Mouse (Mus musculus) spleen, postnatal 36 days (tissue): ENCODE results near the gene Gfi1b.
A peak's percentile ranks its signal among the peaks of the same experiment; 100 is the strongest.

Experiments used
- DNase-seq, 2 experiments: peaks; one replicate each; pipeline ENCODE4 v3.0.0; 2022; ENCODE audit warnings: low spot score in 2 of 2, mixed read lengths in 1 of 2

Gfi1b gene

DNA sequence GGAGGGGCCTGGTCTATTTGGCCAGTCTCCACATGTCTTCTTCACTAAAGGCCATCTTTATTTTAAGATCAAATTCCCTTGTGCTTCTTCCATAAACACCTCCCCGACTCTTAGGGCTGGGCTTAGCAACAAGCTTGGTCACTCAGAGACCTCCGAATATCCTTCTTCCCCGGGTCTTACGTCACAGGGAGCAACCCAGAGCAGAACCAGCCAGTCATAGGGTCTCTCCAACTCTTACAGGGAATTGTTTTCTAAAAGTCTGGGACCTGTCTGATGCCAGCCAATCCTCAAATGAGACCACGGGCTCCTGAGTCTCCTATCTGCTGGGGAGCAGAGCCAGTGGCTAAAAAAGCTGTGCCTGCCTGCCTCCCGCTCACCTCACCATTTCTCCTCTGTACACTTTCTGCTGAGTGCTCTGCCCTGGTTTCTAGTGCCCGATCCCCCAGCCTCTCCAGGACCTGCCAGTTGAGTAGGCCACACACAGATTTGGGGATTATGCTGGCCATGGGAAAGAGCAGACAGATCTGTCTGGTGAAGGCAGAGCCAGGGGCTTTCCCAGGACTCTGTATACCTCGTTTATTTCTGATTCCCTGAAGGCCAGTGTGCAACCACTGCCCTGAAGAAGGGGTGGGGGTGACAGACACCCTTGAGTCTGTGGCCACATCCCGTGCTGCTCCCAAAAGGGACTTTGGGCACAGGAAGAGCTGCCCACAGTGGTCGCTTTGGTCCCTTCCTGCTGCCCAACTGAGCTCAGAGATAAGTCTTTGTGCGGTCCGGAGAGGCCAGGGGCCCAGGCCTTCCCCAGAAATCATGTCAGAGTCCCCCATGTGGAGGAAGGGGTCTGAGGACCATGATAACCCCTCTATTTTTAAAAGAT, 22.9 kb downstream of the Gfi1b start:
- no peak for DNase-seq

DNA sequence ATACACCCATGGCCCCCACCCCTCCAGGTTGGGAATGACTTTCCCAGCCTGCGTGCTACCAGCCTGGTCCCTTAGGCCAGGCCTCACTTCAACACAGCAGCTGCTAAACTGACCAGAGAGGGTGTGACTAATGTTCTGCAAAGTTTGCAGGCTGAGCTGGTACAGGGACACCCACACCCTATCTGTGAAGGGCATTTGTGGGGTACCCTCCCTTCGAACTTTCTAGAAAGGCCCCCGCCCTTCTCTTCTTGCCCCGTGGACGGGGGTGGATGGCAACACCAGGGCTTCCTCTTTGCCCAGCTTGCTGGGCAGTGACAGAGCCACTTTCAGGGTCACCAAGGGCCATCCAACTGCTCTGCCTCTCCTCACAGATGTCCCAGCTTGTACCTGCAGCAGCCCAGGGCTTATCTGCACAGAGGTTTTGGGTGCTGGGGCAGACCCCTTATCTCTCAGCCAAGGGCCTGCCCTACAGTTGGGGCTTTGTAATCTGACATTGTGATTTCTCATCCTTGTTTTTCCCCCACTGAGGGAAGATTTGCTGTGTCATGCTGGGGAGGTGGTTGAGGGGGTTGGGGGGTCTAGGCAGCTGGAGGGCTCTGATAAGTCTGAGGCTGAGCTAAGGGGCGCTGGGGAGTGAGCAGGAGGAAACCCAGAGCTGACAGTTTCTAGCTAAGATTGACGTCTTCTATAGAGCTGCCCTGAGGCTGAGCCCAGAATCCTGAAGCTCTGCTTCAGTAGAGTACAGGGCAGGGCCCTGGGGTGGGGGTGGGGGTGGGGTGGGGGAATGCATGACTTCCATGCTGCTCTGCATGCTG, 23.8 kb downstream of the Gfi1b start:
- peak; percentile 43 to 49 for DNase-seq

DNA sequence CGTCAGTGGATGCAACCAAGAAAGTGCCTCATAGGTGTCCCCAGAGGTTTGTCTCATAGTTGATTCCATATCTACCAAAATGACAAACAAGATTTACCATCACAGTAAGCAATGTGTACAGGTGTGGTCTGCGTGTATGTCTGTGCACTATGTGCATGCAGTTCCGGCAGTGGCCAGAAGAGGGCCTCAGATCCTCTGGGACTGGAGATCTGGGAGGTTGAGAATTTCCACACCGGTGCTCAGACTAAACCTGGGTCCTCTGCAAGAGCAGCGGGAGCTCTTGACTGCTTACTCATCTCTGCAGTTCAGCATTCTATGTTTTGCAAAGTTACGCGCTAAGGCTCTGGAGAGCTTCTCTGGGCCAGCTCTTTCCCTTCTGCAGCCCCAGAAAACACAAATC, 24.8 kb downstream of the Gfi1b start:
- no peak for DNase-seq

DNA sequence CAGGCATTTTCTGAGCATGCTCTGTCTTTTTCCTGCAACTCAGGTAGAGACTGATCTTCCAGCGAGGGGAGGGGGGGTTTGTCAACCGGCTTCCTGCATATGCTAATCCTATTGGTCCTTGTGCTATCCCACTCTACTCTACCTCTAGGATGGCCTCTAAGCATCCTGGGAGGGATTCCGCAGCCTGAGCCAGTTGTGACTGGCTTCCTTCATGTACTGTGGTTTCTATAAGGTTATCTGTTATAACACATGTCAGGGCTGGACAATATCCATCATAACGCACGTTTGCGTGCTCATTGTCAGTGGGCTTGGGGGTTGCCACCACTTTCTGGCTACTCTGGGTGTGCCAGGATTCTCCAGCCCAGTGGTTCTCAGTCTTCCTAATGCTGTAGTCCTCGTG, 25.8 kb downstream of the Gfi1b start:
- peak in 1 of 2 experiments; percentile 27 for DNase-seq

DNA sequence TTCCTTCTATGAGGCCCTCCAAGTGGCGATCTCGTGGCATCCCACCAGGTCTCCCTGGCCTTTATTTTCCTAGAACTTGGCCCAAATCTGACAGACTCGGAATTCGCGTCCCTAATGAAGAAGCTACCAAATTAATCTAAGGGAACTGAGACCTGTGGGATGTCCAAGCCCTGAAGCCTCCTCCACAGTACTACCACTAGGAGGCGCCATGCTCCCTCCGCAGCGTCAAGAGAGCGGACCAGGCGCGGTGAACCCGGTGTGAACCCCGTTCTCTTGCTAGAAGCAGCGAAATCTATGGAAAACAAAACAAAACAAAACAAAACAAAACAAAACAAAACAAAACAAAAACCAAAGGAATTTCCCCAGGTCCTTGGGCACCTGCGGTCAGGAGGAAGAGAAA, 29.0 kb downstream of the Gfi1b start:
- DNase-seq = peak; percentile 70 to 77

DNA sequence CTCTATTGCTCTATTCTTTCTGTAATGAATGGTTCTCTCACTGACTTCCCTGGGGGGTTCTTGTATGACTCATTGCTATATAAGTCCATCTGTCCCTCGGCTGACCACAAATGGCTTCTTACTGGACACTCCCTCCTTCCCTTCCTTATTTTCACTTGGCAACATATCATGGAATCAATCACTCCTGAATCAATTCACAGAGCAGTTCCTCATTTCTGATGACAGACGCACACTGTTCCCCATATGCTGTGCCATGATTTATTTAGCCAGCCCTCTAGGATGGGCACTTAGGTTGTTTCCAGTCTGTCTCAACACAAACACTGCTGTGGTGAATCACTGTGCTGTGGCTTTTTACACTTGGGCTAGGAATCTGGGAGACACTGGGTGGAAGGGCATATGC, 30.3 kb downstream of the Gfi1b start:
- no peak for DNase-seq

DNA sequence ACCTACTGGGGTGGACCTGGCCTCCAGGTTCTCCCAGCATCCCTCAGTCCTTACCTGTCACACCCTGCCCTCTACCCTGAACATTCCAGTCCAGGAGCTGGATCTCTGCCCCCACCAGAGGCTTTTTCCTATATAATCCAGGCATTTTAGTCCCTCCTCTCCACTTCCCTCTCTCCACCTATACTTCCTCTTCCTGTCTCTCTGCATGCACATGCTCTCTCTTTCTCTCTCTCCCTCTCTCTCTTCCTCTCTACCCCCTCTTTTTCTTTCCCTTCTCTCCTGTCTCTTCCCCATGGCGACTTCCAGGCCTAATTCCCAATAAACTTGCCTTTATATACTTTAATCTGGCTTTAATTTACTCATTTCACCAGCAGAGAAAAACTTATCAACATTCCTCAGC, 33.2 kb downstream of the Gfi1b start:
- DNase-seq = no peak

DNA sequence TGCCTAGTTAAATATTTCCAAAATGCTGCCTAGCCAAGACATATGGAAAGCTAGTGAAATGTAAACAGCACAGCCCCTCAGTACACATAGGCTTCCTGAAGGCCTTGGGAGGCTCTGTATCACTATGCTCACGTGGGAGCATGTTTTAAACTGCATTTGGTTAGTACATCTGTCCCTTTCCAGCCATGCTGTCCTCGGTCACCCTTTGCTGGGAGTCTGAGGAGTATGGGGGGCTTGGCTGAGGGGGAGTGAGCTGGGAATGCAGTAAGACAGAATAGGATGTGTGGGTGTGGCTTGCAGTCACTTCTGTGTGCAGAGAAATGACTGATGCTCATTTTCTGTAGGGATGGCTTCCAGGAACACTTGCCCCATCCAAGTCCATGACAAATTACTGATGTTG, 36.1 kb downstream of the Gfi1b start:
- no peak for DNase-seq

DNA sequence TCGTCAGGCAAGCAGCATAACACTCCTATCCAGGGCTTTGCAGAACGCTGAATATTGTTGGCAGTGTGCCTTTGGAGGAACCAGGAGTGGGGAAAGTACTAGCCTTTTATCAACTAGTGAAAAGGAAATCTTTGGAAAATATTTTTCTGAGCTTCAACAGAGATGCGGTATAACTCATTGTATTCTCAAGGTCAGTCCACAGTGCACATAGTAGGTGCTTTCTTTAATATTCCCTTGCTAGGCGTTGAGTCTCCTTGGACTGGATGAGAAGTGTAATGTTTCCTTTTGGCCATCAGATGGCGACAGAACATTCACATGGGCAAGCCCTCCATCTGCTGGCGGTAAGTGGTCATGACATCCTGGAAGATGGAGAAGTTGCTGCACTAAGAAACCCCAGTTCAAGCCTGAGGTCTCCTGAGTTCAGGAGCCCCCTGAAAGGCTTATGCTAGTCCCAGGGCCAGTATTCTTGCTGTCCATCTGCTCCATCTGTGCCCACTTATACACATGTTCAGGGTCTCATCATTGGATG, 36.7 kb downstream of the Gfi1b start:
- peak; percentile 76 to 84 for DNase-seq

DNA sequence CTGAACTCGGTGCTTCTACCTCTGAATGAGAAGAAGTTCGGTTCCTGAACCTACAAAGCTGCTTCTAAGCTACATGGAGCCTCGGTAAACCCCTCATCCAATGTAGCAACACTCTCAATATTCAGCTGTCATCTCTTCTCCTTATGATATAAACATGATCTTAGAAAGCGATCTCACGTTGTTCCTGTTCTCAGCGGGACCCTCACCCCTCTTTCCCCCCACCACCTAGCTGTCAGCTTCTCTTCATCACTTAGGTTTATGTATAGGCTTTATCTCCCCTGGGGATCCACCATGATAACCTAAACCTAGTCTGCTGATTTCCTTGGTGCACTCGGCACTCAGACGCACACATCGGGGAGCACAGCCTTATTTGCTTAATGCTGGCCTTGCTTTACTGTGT, 38.1 kb downstream of the Gfi1b start, which contains the start of gene Gtf3c5:
TSS of gene Gtf3c5 (minus strand) at position 101 of the 400 bp plus-strand sequence.
- no peak for DNase-seq

DNA sequence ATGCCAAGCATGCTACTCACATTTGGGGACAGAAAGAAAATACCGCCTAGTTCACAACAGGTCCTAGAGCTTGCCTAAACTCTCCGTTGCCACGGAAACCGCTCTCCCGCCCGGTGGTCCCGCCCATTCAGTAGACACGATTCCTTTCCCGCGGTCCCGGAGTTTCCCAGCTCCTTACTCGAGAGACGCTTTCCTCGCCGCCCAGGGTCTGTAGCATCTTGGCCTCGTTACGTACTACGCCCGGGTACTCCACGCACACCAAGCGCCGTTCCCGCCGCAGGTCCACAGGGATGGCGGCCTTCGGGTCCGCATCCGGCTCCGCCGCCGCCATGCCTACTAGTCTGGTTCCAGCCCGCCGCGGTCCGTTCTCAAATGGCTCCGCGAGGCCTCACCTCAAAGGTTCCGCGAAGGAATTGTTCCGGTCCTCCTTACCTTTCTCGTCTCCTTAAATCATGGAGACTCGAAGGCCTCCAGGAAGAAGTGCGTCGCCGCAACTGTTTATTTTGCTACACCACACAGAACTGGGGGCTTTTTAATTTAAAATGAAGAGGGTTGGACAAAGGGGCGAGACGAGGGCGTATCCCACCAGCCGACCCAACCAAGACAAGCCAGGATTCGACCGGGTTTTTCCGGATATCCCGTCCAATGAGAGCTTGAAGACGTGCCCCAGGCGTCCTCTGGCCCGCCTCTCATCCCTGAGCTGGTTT, 39.0 kb downstream of the Gfi1b start:
- peak; percentile 75 to 84 for DNase-seq

DNA sequence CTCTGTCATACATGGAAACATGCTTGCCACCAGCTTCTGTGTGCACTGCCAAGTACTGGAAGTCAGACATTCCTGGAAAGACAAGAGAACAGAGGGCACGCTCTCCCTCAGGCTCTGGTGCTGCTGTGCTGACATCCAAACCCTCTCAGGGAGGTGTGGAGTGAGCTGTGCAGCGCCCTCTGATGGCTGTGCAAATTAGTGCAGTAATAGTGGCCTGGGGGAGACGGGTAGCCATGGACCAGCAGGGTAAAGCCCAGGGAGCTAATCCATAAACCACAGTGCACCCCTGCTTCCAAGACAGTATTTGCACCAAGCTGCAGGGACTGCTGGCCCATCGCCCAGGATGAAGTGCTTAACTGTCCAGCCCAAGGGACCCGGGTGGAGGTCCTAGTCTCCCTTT, 43.8 kb downstream of the Gfi1b start:
- DNase-seq = no peak

DNA sequence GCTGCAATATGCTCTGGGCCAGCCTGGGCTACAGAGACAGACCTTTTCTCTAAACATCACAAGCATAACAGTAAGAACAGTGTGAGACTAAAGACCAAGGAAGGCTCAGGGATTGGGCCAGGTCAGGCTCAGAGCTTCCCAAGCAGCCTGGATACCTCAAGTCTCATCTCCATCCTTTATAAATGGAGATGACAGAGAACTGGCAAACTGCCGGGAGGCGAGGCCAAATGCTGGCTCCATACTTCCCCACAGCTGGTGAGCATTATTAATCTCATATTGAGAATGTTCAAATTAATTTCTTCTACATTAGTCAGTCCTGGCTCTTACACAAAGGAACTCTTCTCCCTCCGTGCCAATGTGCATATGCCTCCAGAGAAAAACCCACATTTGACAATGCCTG, 45.0 kb downstream of the Gfi1b start:
- DNase-seq = no peak

DNA sequence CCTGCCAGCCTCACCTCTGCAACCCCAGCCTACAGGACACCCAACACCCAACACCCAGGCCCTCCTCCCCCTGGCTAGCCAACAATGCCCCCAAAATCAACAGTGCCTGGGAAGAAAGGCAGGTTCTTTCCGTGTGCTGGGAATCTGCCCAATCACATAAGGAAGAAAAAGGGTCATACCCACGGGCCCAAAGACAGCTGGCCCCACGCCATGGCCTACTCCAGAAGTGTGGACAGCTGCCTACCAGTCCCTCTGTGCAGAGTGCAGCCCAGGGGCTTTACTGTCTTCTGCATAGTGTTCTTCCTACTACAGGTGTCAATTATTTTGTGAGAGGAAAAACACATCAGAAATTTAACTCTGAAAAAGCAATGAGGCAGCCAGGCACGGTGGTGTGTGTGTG, 46.4 kb downstream of the Gfi1b start:
- no peak for DNase-seq

DNA sequence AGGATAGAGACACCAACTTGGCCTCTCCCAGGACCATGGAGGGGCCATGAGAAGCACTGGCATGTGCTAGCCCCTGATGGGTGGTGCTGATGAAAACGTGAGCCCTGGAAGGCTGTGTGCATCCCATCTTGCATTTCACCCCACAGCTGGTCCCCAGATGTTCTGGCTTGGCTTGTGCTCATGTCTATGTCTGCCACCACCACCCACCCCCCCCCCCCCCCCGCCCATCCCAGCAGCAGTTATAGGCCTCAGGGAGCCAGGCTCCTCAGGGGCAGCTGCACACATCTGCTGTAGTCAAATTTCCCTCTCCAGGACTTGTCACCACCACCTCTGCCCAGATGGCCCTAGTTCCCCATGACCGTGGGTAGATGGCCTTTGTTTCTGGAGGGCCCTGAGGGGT, 51.9 kb downstream of the Gfi1b start:
- no peak for DNase-seq

DNA sequence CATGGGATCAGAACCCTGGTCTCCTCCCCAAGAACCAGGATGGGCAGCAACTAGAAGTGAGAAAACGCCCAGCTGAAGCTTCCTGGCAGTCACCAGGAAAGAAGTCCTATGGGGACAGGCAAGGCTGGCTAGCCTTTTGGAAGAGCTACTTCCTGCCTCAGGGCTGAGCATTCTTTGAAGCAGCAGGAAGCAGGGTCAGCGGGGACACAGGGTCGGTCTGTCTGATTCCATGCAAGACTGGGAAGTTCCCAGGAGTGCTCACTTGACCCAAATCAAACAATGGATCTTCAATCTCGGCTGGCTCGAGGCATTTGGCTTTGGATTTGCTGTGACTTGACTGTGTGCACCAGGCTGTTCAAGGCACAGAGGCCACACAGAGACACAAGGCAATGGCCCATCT, 55.2 kb downstream of the Gfi1b start:
- DNase-seq = no peak

DNA sequence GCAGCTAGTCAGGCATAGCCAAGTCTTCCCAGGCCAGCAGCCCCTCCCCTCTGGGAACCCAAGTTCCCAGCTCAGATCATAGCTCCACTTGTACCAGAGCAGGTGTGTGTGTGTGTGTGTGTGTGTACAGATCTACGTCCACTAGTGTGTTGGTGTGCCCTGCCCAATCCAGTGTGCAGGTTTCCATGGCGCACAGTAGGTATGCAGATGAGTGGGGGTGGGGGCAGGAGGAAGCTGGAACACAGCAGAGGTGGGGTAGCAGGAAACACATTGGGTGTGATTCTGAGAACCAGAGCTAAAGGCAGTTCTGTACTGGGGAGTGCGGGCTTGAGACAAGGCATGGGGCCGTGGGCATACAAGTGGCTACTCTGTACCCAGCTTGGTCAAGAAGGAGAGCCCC, 57.4 kb downstream of the Gfi1b start:
- no peak for DNase-seq

DNA sequence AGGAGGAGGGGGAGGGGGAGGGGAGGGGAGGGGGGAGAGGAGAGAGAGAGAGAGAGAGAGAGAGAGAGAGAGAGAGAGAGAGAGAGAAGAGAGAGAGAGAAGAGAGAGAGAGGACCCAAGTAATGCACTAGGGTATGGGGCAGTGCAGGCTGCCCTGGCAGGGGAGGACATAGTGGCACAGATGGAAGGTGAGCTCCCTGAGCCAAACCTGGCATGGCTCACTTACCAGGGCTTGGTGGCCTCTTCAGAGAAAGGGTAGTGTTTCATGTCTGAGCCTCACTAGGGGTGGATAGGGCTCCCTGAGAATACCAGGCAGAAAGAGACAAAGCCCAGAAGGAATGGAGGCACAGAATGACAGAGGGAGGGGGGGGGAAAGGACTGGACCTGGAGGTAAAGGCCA, 58.0 kb downstream of the Gfi1b start:
- DNase-seq = no peak

DNA sequence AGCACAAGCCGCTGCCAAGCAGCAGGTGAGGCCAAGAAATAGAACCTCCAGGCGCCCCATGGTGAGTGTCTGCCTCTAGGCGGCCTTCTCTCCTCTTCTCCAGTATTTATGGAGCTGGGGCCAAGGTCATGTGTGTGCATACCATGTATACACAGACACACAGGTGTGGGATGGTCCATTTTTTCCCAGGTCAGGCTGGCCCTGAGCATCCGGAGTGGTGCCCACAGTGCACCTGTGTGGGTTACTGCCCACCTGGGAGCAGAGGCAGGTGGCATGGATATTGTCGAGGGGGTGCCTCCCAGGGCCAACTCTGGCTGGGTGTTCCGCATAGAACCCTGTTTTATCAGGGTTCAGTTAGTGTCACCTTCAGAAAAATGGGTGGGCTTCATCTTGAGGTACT, 58.5 kb downstream of the Gfi1b start, which contains the start of gene Cel:
TSS of gene Cel (minus strand) at position 101 of the 400 bp plus-strand sequence.
- DNase-seq = no peak
